Mouse (Mus musculus): ENCODE results near the gene Tdrd3.

GRCm38 (mm10) chr14:87384288-87385268, 31.9 kb upstream of the Tdrd3 start:
- TF ChIP-seq CTCF (IDR thresholded peaks at IDR 0.05; ENCODE audit: low read depth) (no peak), EP300 (IDR thresholded peaks at IDR 0.05; ENCODE audit: low read depth) (no peak)
